Mouse (Mus musculus): ENCODE data around the gene Plcd3. TPM values are rescaled to one million over a fixed set of nuclear protein-coding genes. Genes with fewer than 3 reads are reported as not detected.

Plcd3 gene
- polyA plus RNA-seq, 1 experiment, result 4.7 TPM

DNA sequence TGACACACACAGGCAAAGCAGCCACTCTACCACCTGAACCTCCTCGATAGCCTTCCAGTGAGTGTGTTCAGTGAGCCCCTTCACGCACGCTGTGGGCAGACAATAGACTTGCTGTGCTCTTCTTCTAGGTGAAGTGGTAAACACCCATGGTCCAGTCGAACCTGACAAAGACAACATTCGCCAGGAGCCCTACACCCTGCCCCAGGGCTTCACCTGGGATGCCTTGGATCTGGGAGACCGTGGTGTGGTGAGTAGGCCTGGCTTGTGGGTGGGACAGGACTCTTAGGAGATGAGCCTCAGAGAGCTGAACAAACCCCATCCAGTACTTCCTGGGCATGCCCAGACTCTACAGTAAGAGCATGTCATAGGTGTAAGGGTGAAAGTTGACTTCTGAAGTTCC, 49.4 kb downstream of the Plcd3 start:
- WGBS, result 94% methylated on average over 6 of the region's 6 CpGs
- peaks cover 31% of the 10 kb centered on the region for H3K36me3 ChIP-seq (ENCODE audit: control insufficient read depth, insufficient read depth, low read length)

GRCm38 (mm10) chr11:103051249-103051691, 50.2 kb downstream of the Plcd3 start:
- Histone ChIP-seq H3K4me1 (ENCODE audit: control insufficient read depth, insufficient read depth, insufficient read length) (no peaks in the 10 kb centered on the region), H3K27ac (ENCODE audit: insufficient read depth, low read length) (no peak overlapping the region), H3K4me3 (ENCODE audit: extremely low read depth, insufficient read depth, insufficient read length) (no peak overlapping the region), H3K36me3 (ENCODE audit: control insufficient read depth, insufficient read depth, low read length) (peaks cover 30% of the 10 kb centered on the region), H3K27me3 (ENCODE audit: control insufficient read depth, insufficient read depth, low read length) (no peaks in the 10 kb centered on the region)
- TF ChIP-seq POLR2A (IDR thresholded peaks at IDR 0.05; ENCODE audit: low read depth, low read length), result no peak
- TF ChIP-seq CTCF (IDR thresholded peaks at IDR 0.05; ENCODE audit: extremely low read depth, insufficient read depth, insufficient read length, insufficient replicate concordance), result no peak
- no peak for DNase-seq (ENCODE audit: low read depth in 1 of 2, low spot score in 2 of 2)
- 63% methylated on average over 8 of the region's 8 CpGs for WGBS

More for the DNA sequence above, 49.4 kb downstream of the Plcd3 start:
- DNase-seq (ENCODE audit: low read depth in 1 of 2, low spot score in 2 of 2), result no peak
- no peaks in the 10 kb centered on the region for H3K4me1 ChIP-seq (ENCODE audit: control insufficient read depth, insufficient read depth, insufficient read length)
- no peak overlapping the region for H3K27ac ChIP-seq (ENCODE audit: insufficient read depth, low read length)
- no peaks in the 10 kb centered on the region for H3K27me3 ChIP-seq (ENCODE audit: control insufficient read depth, insufficient read depth, low read length)
- no peak overlapping the region for H3K4me3 ChIP-seq (ENCODE audit: extremely low read depth, insufficient read depth, insufficient read length)
- no peak for TF ChIP-seq POLR2A (IDR thresholded peaks at IDR 0.05; ENCODE audit: low read depth, low read length)
- no peak for TF ChIP-seq CTCF (IDR thresholded peaks at IDR 0.05; ENCODE audit: extremely low read depth, insufficient read depth, insufficient read length, insufficient replicate concordance)

DNA sequence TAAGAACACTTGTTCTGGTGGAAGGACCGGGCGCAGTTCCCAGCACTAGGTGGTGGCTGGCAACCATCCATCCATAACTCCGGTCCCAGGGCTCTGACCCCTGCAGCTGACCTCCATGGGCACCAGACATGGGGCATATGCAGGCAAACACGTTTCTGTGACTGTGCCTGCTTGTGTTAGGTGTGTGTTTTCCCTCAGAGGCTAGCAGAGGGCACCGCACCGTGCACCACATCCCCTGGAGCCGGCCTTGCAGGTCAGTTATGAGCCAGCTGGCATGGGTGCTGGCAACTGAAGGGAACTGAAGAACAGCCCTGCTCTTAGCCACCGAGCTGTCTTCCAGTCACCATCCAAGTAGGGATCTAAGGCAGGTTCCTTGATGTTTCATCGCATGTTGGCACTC, 51.3 kb downstream of the Plcd3 start:
- H3K27ac ChIP-seq (ENCODE audit: insufficient read depth, low read length), result no peak overlapping the region
- H3K4me3 ChIP-seq (ENCODE audit: extremely low read depth, insufficient read depth, insufficient read length), result no peak overlapping the region
- no peak for DNase-seq (ENCODE audit: low read depth in 1 of 2, low spot score in 2 of 2)
- no peaks in the 10 kb centered on the region for H3K27me3 ChIP-seq (ENCODE audit: control insufficient read depth, insufficient read depth, low read length)
- peaks cover 28% of the 10 kb centered on the region for H3K36me3 ChIP-seq (ENCODE audit: control insufficient read depth, insufficient read depth, low read length)
- 91% methylated on average over 9 of the region's 9 CpGs for WGBS
- H3K4me1 ChIP-seq (ENCODE audit: control insufficient read depth, insufficient read depth, insufficient read length), result no peaks in the 10 kb centered on the region
- TF ChIP-seq POLR2A (IDR thresholded peaks at IDR 0.05; ENCODE audit: low read depth, low read length), result no peak

DNA sequence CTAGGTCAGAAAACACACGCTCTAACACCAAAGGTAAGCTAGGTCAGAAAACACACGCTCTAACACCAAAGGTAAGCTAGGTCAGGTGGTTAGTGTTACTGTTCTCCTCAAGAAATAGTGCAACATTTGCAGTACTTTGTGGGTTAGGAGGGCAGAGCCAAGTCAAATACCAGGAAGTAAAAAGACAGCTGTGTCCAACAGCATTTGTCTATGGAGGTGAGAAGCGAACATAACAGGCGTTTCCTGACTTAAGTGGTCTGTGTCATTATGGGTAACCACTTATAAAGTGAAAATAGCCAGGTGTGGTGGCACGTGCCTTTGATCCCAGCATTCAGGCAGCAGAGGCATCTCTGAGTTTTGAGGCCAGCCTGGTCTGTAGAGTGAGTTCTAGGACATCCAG, 51.8 kb downstream of the Plcd3 start:
- 78% methylated on average over 5 of the region's 5 CpGs for WGBS
- Histone ChIP-seq H3K27me3 (ENCODE audit: control insufficient read depth, insufficient read depth, low read length) (no peaks in the 10 kb centered on the region), H3K4me1 (ENCODE audit: control insufficient read depth, insufficient read depth, insufficient read length) (no peaks in the 10 kb centered on the region), H3K36me3 (ENCODE audit: control insufficient read depth, insufficient read depth, low read length) (peaks cover 30% of the 10 kb centered on the region), H3K4me3 (ENCODE audit: extremely low read depth, insufficient read depth, insufficient read length) (no peak overlapping the region), H3K27ac (ENCODE audit: insufficient read depth, low read length) (no peak overlapping the region)
- DNase-seq (ENCODE audit: low read depth in 1 of 2, low spot score in 2 of 2), result no peak
- no peak for TF ChIP-seq CTCF (IDR thresholded peaks at IDR 0.05; ENCODE audit: extremely low read depth, insufficient read depth, insufficient read length, insufficient replicate concordance)
- no peak for TF ChIP-seq POLR2A (IDR thresholded peaks at IDR 0.05; ENCODE audit: low read depth, low read length)

GRCm38 (mm10) chr11:103046286-103046685, 55.2 kb downstream of the Plcd3 start:
- 91% methylated on average over 8 of the region's 8 CpGs for WGBS
- Histone ChIP-seq H3K36me3 (ENCODE audit: control insufficient read depth, insufficient read depth, low read length) (peaks cover 32% of the 10 kb centered on the region), H3K4me3 (ENCODE audit: extremely low read depth, insufficient read depth, insufficient read length) (no peak overlapping the region), H3K27me3 (ENCODE audit: control insufficient read depth, insufficient read depth, low read length) (no peaks in the 10 kb centered on the region), H3K4me1 (ENCODE audit: control insufficient read depth, insufficient read depth, insufficient read length) (no peaks in the 10 kb centered on the region), H3K27ac (ENCODE audit: insufficient read depth, low read length) (no peak overlapping the region)
- TF ChIP-seq CTCF (IDR thresholded peaks at IDR 0.05; ENCODE audit: extremely low read depth, insufficient read depth, insufficient read length, insufficient replicate concordance) (no peak), POLR2A (IDR thresholded peaks at IDR 0.05; ENCODE audit: low read depth, low read length) (no peak)
- no peak for DNase-seq (ENCODE audit: low read depth in 1 of 2, low spot score in 2 of 2)

- DNase-seq (ENCODE audit: low read depth in 1 of 2, low spot score in 2 of 2), result no peak
- TF ChIP-seq POLR2A (IDR thresholded peaks at IDR 0.05; ENCODE audit: low read depth, low read length) (no peak), CTCF (IDR thresholded peaks at IDR 0.05; ENCODE audit: extremely low read depth, insufficient read depth, insufficient read length, insufficient replicate concordance) (no peak)
- Histone ChIP-seq H3K4me3 (ENCODE audit: extremely low read depth, insufficient read depth, insufficient read length) (no peak overlapping the region), H3K36me3 (ENCODE audit: control insufficient read depth, insufficient read depth, low read length) (peaks cover 26% of the 10 kb centered on the region), H3K4me1 (ENCODE audit: control insufficient read depth, insufficient read depth, insufficient read length) (no peaks in the 10 kb centered on the region), H3K27me3 (ENCODE audit: control insufficient read depth, insufficient read depth, low read length) (no peaks in the 10 kb centered on the region), H3K27ac (ENCODE audit: insufficient read depth, low read length) (no peak overlapping the region)
- WGBS, result 95% methylated on average over 3 of the region's 3 CpGs
These were observed 57.5 kb downstream of the Plcd3 start for GRCm38 (mm10) chr11:103043982-103044381.

- no peak overlapping the region for H3K4me3 ChIP-seq (ENCODE audit: extremely low read depth, insufficient read depth, insufficient read length)
- no peak for DNase-seq (ENCODE audit: low read depth in 1 of 2, low spot score in 2 of 2)
- no peaks in the 10 kb centered on the region for H3K4me1 ChIP-seq (ENCODE audit: control insufficient read depth, insufficient read depth, insufficient read length)
- TF ChIP-seq POLR2A (IDR thresholded peaks at IDR 0.05; ENCODE audit: low read depth, low read length) (no peak), CTCF (IDR thresholded peaks at IDR 0.05; ENCODE audit: extremely low read depth, insufficient read depth, insufficient read length, insufficient replicate concordance) (no peak)
- no peaks in the 10 kb centered on the region for H3K27me3 ChIP-seq (ENCODE audit: control insufficient read depth, insufficient read depth, low read length)
- 87% methylated on average over 4 of the region's 4 CpGs for WGBS
- no peak overlapping the region for H3K27ac ChIP-seq (ENCODE audit: insufficient read depth, low read length)
- H3K36me3 ChIP-seq (ENCODE audit: control insufficient read depth, insufficient read depth, low read length), result peaks cover 26% of the 10 kb centered on the region
These were observed 58.6 kb downstream of the Plcd3 start for GRCm38 (mm10) chr11:103042828-103043227.
